Comparison of ENCODE assay signal across 10 mouse cellular contexts in genomic region chr4:145361065-145361464, GRCm38 (mm10). TPM values are rescaled to one million over a fixed set of nuclear protein-coding genes. Genes with fewer than 3 reads are reported as not detected.
DNase-seq lines count a peak whose midpoint lies in the region; ATAC-seq and TF ChIP-seq lines count a peak whose summit lies in the region.
"Had no signal": no experiment of that assay in that cellular context is flagged by ENCODE, and none has a peak within 500 bp of the region (broad histone marks: within the 10 kb centered on the region; RNA-seq: fewer than 3 reads in every experiment).

No protein-coding gene starts in this region.

- no peaks in the 10 kb centered on the region for H3K4me1 ChIP-seq in heart, embryonic 15.5 days (replicated peaks)
- no peaks in the 10 kb centered on the region for H3K4me1 ChIP-seq in kidney, postnatal 0 days (replicated peaks; ENCODE audit: insufficient read depth, low read length)
- no peaks in the 10 kb centered on the region for H3K4me1 ChIP-seq in midbrain, embryonic 14.5 days (ENCODE audit: control insufficient read depth, insufficient read depth, low read length)

- DNase-seq in heart, adult 11 months: no peak
- peak; percentile 68 to 83 for DNase-seq in adrenal gland, adult (ENCODE audit: inconsistent age in 2 of 2, low spot score in 1 of 2)
- peak; percentile 37 for DNase-seq in kidney, postnatal 0 days (ENCODE audit: low spot score)
- no peak for DNase-seq in midbrain, embryonic 14.5 days
- no peak for DNase-seq in urinary bladder, postnatal 36 days (ENCODE audit: low spot score in 2 of 2)
- no peak for DNase-seq in gastrocnemius, adult 8-10 months (ENCODE audit: low spot score in 2 of 2)
- DNase-seq: cerebellum, adult 2 months had no signal

- no peak overlapping the region for H3K9ac ChIP-seq in heart, embryonic 15.5 days
- H3K9ac ChIP-seq in kidney, postnatal 0 days (ENCODE audit: low read depth, low read length): no peak overlapping the region
- H3K9ac ChIP-seq in midbrain, embryonic 14.5 days (replicated peaks; ENCODE audit: low read length): no peak overlapping the region

- WGBS in heart, embryonic 15.5 days: 4% methylated on average over 12 of the region's 12 CpGs
- 2% methylated on average over 12 of the region's 12 CpGs for WGBS in kidney, postnatal 0 days
- WGBS in midbrain, embryonic 14.5 days: 44% methylated on average over 12 of the region's 12 CpGs

- H3K9me3 ChIP-seq in heart, embryonic 15.5 days (replicated peaks): no peaks in the 10 kb centered on the region
- H3K9me3 ChIP-seq in kidney, postnatal 0 days (replicated peaks; ENCODE audit: low read length): no peaks in the 10 kb centered on the region
- no peaks in the 10 kb centered on the region for H3K9me3 ChIP-seq in midbrain, embryonic 14.5 days (ENCODE audit: control insufficient read depth, low read length)

- peak overlapping the region; percentile 53 for H3K4me2 ChIP-seq in heart, embryonic 15.5 days
- H3K4me2 ChIP-seq in kidney, postnatal 0 days (ENCODE audit: low read length): peak overlapping the region; percentile 30; the same call in 1 of the 2 replicates
- no peak overlapping the region for H3K4me2 ChIP-seq in midbrain, embryonic 14.5 days (ENCODE audit: low read length)

- H3K27me3 ChIP-seq in heart, embryonic 15.5 days: no peaks in the 10 kb centered on the region
- H3K27me3 ChIP-seq in kidney, postnatal 0 days (ENCODE audit: insufficient read depth, low read length): no peaks in the 10 kb centered on the region
- H3K27me3 ChIP-seq in midbrain, embryonic 14.5 days (ENCODE audit: control insufficient read depth, insufficient read depth, low read length): no peaks in the 10 kb centered on the region
- H3K27me3 ChIP-seq: CH12.LX had no signal

- no peaks in the 10 kb centered on the region for H3K36me3 ChIP-seq in heart, embryonic 15.5 days
- no peaks in the 10 kb centered on the region for H3K36me3 ChIP-seq in kidney, postnatal 0 days (ENCODE audit: insufficient read depth, low read length)
- H3K36me3 ChIP-seq in midbrain, embryonic 14.5 days (ENCODE audit: control insufficient read depth, insufficient read depth, low read length): no peaks in the 10 kb centered on the region

- no peak for ATAC-seq in heart, embryonic 15.5 days (replicated peaks; ENCODE audit: insufficient number of reproducible peaks, insufficient read depth, low FRiP score, low read depth)
- ATAC-seq in kidney, postnatal 0 days (replicated peaks; ENCODE audit: low FRiP score, low read depth): no peak
- ATAC-seq in neutrophil, adult 5-6 weeks (ENCODE audit: extremely low read depth, insufficient number of reproducible peaks, low FRiP score, poor library complexity, severe bottlenecking): peak; percentile 48; the same call in 1 of the 2 replicates
- no peak for ATAC-seq in midbrain, embryonic 14.5 days (ENCODE audit: low FRiP score, low TSS enrichment)

- TF ChIP-seq CTCF in kidney, postnatal 0 days (IDR thresholded peaks at IDR 0.05; ENCODE audit: low read depth): no peak

- no peak overlapping the region for H3K27ac ChIP-seq in heart, embryonic 15.5 days
- no peak overlapping the region for H3K27ac ChIP-seq in kidney, postnatal 0 days
- no peak overlapping the region for H3K27ac ChIP-seq in midbrain, embryonic 14.5 days (replicated peaks; ENCODE audit: low read depth, low read length)

- H3K4me3 ChIP-seq in heart, embryonic 15.5 days: peak overlapping the region; percentile 19
- H3K4me3 ChIP-seq in kidney, postnatal 0 days (replicated peaks; ENCODE audit: low read depth, low read length): no peak overlapping the region
- H3K4me3 ChIP-seq in midbrain, embryonic 14.5 days (replicated peaks; ENCODE audit: low read depth, low read length): no peak overlapping the region

RNA-seq across cellular contexts. Expression of gene Tnfrsf8, which starts 46.1 kb away (rescaled TPM):
- 0.18 and 2.3 TPM in 2 replicates for polyA plus RNA-seq in heart, embryonic 15.5 days (2015; fragmentation: Nextera tagmentation; extraction: Ambion mirVana)
- polyA plus RNA-seq in kidney, postnatal 0 days (2015; fragmentation: Nextera tagmentation; extraction: Ambion mirVana): 0.05 and 0.08 TPM in 2 replicates
- 0.58 and 0.86 TPM in 2 replicates for total RNA-seq in neutrophil, adult 5-6 weeks (2017)
- polyA plus RNA-seq in midbrain, embryonic 14.5 days (2014; fragmentation: Nextera tagmentation; extraction: Ambion mirVana): 0.29 and 0.39 TPM in 2 replicates
- under 1 TPM in 2 of 4 experiments, not detected in 2; 0.09 to 0.11 TPM for total RNA-seq in gastrocnemius, adult 8-10 months (2022)

Comparison
In these comparisons a context has a peak if more than half of its experiments do, and no peak if none do; other contexts are left out.
1. DNase-seq: peak in adrenal gland, adult (2 of 2) and kidney, postnatal 0 days (single experiment); none in heart, adult 11 months (single experiment), midbrain, embryonic 14.5 days (single experiment), urinary bladder, postnatal 36 days (0 of 2) and gastrocnemius, adult 8-10 months (0 of 2).